Mouse (Mus musculus) intestine, postnatal 0 days (tissue): ENCODE data around the gene Olfr923. TPM values are rescaled to one million over a fixed set of nuclear protein-coding genes. Genes with fewer than 3 reads are reported as not detected.

Source experiments
- ATAC-seq: fragments of 200-750 bp; cut with Nextera tagmentation; 2 replicates; pipeline ENCODE4 v1.8.0; 2017; ENCODE audit warnings: mild to moderate bottlenecking, moderate TSS enrichment, moderate library complexity
- H3K27ac ChIP-seq: fragments of 300-500 bp; sonication (generic); 2 replicates; pipeline ENCODE4 v1.5.1; 2014; ENCODE audit warnings: mild to moderate bottlenecking, low read depth, low read length, moderate library complexity
- H3K27me3 ChIP-seq: fragments of 300-500 bp; sonication (generic); replicated peaks from 2 replicates; pipeline ENCODE4 v1.6.1; 2014; ENCODE audit warnings: low read length, mixed read lengths; ENCODE audit not compliant: control insufficient read depth, insufficient read depth
- H3K36me3 ChIP-seq: fragments of 300-500 bp; sonication (generic); 2 replicates; pipeline ENCODE4 v1.6.1; 2014; ENCODE audit warnings: mild to moderate bottlenecking, moderate library complexity; ENCODE audit not compliant: control insufficient read depth, insufficient read depth
- H3K4me1 ChIP-seq: fragments of 300-500 bp; sonication (generic); replicated peaks from 2 replicates; pipeline ENCODE4 v1.6.1; 2014; ENCODE audit warnings: antibody characterized with exemption, low read length, mixed read lengths; ENCODE audit not compliant: control insufficient read depth, insufficient read depth
- H3K4me2 ChIP-seq: fragments of 300-500 bp; sonication (generic); replicated peaks from 2 replicates; pipeline ENCODE4 v1.6.1; 2014; ENCODE audit warnings: low read depth, mild to moderate bottlenecking, moderate library complexity
- H3K4me3 ChIP-seq: fragments of 300-500 bp; sonication (generic); 2 replicates; pipeline ENCODE4 v1.5.1; 2014; ENCODE audit warnings: low read depth, low read length
- H3K9ac ChIP-seq: fragments of 300-500 bp; sonication (generic); 2 replicates; pipeline ENCODE4 v1.6.1; 2014; ENCODE audit warnings: mild to moderate bottlenecking, low read depth, low read length
- H3K9me3 ChIP-seq: fragments of 300-500 bp; sonication (generic); 2 replicates; pipeline ENCODE4 v1.6.1; 2016; ENCODE audit warnings: mixed run types; ENCODE audit not compliant: control insufficient read depth
- CTCF ChIP-seq: sonication (generic); IDR thresholded peaks from 2 replicates; pipeline ENCODE4 v1.5.1; 2016; ENCODE audit warnings: low read depth, mild to moderate bottlenecking, control low read depth, antibody characterized with exemption, moderate library complexity
- WGBS: fragments of 180-500 bp; shearing (Covaris S2); extraction: QIAGEN DNeasy Blood & Tissue Kit; methylation state at CpG from one replicate; pipeline ENCODE4 v1.1.7; 2014; 5-methylcytosine and 5-hydroxymethylcytosine counted together
- polyA plus RNA-seq: library from polyadenylated mRNA; unstranded; fragments of >200 nt; fragmentation: Nextera tagmentation; extraction: Ambion mirVana; gene quantifications from 2 replicates; pipeline ENCODE4 v1.2.1, GENCODE M21; 2015

Olfr923 gene
- not detected in 2 replicates for polyA plus RNA-seq

DNA sequence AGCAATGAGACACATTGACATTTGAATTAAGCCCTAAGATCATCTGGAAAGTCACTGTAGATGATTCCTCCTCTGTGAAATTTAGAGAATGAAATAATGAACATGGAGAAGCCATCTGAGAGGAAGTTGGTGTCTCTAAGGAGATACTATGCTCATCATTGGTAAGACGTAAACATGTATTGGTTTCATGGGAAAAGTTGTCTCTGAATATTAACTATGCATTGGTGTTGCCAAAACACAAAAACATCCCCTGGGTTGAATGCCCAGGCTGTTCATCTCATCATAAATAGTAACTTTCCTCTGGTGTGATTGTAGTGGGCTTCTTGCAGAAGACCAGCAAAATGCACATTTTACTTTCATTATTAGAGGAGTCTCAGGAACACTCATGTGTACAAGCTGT lies at the start of gene Olfr923:
TSS of gene Olfr923 (plus strand) at position 301 of the 400 bp plus-strand sequence.
- H3K9me3 ChIP-seq, result no peaks in the 10 kb centered on the region
- no peaks in the 10 kb centered on the region for H3K4me1 ChIP-seq
- H3K9ac ChIP-seq, result no peak within 1 kb of the TSS
- 100% methylated on average over 1 of the region's 1 CpGs for WGBS
- no peak within 1 kb of the TSS for H3K4me2 ChIP-seq
- ATAC-seq, result no peak
- no peak within 1 kb of the TSS for H3K27ac ChIP-seq
- H3K27me3 ChIP-seq, result no peaks in the 10 kb centered on the region
- H3K36me3 ChIP-seq, result no peaks in the 10 kb centered on the region
- TF ChIP-seq CTCF, result no peak
- H3K4me3 ChIP-seq, result no peak within 1 kb of the TSS

DNA sequence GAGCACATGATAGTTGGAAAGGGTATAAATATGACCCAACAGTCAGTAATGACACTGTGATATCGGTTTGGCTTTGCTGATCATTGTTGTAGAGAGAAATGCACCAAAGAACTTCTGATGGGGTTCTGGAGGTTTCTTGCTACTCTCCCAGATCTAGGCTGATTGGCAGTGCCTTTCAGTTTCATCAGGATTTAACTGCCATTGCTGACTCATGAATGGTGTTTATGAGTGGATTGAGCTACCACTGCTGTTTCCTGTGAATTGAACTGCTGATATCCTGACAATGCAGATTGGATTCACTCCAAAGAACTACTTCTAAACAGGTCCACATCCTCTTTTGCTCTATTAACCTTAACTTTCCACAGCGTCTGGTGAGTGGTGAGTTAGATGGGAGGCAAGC lies 33.7 kb upstream of the Olfr923 start:
- H3K9me3 ChIP-seq, result no peaks in the 10 kb centered on the region
- WGBS, result 82% methylated on average over 2 of the region's 2 CpGs

DNA sequence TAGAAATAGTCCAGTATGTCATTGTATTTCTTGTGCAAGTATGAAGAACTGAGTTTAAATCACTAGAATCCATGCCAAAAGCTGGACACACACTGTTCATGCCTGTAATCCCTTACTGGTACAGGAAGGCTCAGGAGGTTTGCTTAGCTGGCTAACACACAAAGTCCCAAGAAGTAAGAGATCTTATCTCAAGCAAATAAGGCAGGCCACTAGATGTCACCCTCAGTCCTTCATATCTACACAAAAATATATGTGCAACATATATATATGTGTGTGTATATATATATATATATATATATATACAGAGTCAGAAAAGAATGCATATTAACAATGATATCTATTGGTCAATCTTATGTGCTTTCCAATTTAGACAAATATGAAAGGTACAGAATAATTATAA lies 20.6 kb upstream of the Olfr923 start:
- H3K27me3 ChIP-seq, result no peaks in the 10 kb centered on the region
- no peaks in the 10 kb centered on the region for H3K4me1 ChIP-seq
- no peak overlapping the region for H3K9ac ChIP-seq
- H3K36me3 ChIP-seq, result no peaks in the 10 kb centered on the region
- TF ChIP-seq CTCF, result no peak
- H3K27ac ChIP-seq, result no peak overlapping the region
- no peak overlapping the region for H3K4me2 ChIP-seq
- H3K4me3 ChIP-seq, result no peak overlapping the region
- ATAC-seq, result no peak
- no peaks in the 10 kb centered on the region for H3K9me3 ChIP-seq

More for the DNA sequence above, 33.7 kb upstream of the Olfr923 start:
- H3K4me3 ChIP-seq, result no peak overlapping the region
- no peak for TF ChIP-seq CTCF
- no peaks in the 10 kb centered on the region for H3K36me3 ChIP-seq
- no peaks in the 10 kb centered on the region for H3K27me3 ChIP-seq
- H3K9ac ChIP-seq, result no peak overlapping the region
- no peak overlapping the region for H3K4me2 ChIP-seq
- no peak for ATAC-seq
- no peaks in the 10 kb centered on the region for H3K4me1 ChIP-seq
- no peak overlapping the region for H3K27ac ChIP-seq

DNA sequence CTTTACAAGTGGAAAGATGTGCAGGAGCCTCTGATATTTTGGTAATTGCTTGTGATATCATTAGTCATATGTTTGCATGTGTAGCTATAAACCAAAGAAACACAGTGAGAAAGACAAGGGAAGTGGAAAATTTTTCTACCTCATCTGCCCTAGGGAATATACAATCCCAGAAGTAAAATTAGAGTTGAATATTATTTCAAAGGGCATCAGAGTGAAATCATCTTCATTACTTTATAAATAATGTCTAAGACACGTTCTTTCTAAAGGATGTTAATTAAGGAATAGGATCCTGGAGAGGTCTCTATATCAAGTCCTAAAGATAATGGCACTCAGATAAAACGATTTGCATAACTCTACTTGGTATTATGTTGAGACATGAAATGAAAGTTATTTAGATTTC lies 12.0 kb upstream of the Olfr923 start, which contains the start of gene Olfr922:
TSS of gene Olfr922 (plus strand) at position 301 of the 400 bp plus-strand sequence.
- no peak within 1 kb of the TSS for H3K4me3 ChIP-seq
- no peak within 1 kb of the TSS for H3K9ac ChIP-seq
- H3K9me3 ChIP-seq, result no peaks in the 10 kb centered on the region
- H3K4me2 ChIP-seq, result no peak within 1 kb of the TSS
- TF ChIP-seq CTCF, result no peak
- WGBS, result 66% methylated on average over 2 of the region's 2 CpGs
- no peak within 1 kb of the TSS for H3K27ac ChIP-seq
- no peaks in the 10 kb centered on the region for H3K27me3 ChIP-seq
- no peak for ATAC-seq
- H3K36me3 ChIP-seq, result no peaks in the 10 kb centered on the region
- H3K4me1 ChIP-seq, result no peaks in the 10 kb centered on the region

DNA sequence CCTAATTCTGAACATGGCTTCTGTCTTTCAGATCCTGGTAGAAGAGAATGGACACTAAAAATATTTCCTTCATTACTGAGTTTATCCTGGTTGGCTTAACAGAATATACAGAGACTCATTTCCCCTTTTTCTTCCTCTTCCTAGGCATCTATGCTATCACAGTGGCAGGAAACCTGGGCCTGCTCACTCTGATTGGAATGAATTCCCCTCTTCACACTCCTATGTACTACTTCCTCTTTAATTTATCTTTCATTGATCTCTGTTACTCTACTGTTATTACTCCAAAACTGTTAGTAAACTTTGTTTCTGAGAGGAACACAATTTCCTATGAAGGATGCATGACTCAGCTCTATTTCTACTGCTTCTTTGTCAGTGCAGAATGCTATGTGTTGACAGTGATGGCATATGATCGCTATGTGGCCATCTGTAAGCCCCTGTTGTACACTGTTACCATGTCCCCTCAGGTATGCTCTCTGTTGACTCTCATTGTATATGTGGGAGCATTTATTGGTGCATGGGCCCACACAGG lies 10.8 kb upstream of the Olfr923 start:
- Histone ChIP-seq H3K9me3 (no peaks in the 10 kb centered on the region), H3K36me3 (no peaks in the 10 kb centered on the region), H3K4me1 (no peaks in the 10 kb centered on the region), H3K4me2 (no peak overlapping the region), H3K27ac (no peak overlapping the region), H3K9ac (no peak overlapping the region), H3K27me3 (no peaks in the 10 kb centered on the region), H3K4me3 (no peak overlapping the region)
- WGBS, result 95% methylated on average over 1 of the region's 1 CpGs
- TF ChIP-seq CTCF, result no peak
- no peak for ATAC-seq

DNA sequence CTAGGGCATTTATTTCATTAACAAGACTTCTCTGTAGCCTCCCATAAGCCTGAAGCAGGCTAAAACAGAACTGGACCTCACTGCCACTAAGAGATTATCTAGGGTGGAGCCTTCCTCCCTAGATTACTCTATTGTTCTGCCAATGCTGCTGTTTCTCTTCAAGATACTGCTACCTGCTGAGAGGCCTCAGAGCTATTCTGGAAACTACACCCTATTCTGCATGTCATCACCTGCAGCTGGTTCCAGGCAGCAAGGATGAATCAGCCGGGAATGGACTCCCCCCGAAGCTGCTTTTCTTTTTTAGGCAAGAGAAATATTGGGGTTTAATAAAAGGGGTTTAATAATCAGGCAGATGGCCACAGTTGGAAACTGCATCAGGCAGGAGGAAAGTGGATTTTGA lies 6.7 kb downstream of the Olfr923 start:
- Histone ChIP-seq H3K27ac (no peak overlapping the region), H3K4me2 (no peak overlapping the region), H3K27me3 (no peaks in the 10 kb centered on the region), H3K9ac (no peak overlapping the region), H3K9me3 (no peaks in the 10 kb centered on the region), H3K36me3 (no peaks in the 10 kb centered on the region), H3K4me1 (no peaks in the 10 kb centered on the region), H3K4me3 (no peak overlapping the region)
- ATAC-seq, result no peak
- whole genome bisulfite sequencing, result 72% methylated on average over 2 of the region's 2 CpGs
- TF ChIP-seq CTCF, result no peak

DNA sequence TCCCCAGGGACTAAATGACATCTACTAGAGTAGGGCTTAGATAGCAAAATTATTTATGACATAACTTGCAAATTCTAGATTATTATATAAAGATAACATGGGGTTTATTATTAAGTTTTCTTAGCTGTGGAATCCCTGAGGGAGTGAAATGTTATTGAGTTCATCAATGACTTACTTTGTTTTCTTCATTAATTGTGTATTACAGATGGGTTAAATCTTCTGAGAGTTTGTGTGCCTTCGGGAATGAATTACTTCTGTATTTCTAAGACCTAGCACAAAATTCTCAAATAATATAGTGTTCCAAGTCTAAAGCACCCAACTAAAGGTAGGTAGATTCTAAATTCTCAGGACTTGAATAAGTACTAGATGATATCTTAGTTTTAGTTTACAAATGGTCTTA lies 17.8 kb downstream of the Olfr923 start, which contains the start of gene Olfr924:
TSS of gene Olfr924 (plus strand) at position 301 of the 400 bp plus-strand sequence.
- Histone ChIP-seq H3K4me1 (no peaks in the 10 kb centered on the region), H3K27ac (no peak within 1 kb of the TSS), H3K9ac (no peak within 1 kb of the TSS), H3K4me2 (no peak within 1 kb of the TSS), H3K27me3 (no peaks in the 10 kb centered on the region), H3K4me3 (no peak within 1 kb of the TSS), H3K9me3 (no peaks in the 10 kb centered on the region), H3K36me3 (no peaks in the 10 kb centered on the region)
- no peak for ATAC-seq
- WGBS, result 86% methylated on average over 1 of the region's 1 CpGs
- TF ChIP-seq CTCF, result no peak
